Mouse (Mus musculus): ENCODE measurements around the gene Timm17a. TPM values are rescaled to one million over a fixed set of nuclear protein-coding genes. Genes with fewer than 3 reads are reported as not detected.

Timm17a gene
- polyA plus RNA-seq (2012; ENCODE audit: low replicate concordance): 1.3 and 2.8 TPM in 2 replicates

GRCm38 (mm10) chr1:135313284-135314031, at the start of gene Timm17a:
Timm17a (minus strand) TSS chr1:135313778.

GRCm38 (mm10) chr1:135324571-135324970, 11.0 kb upstream of the Timm17a start, which contains the start of gene Lmod1:
Lmod1 (plus strand) TSS chr1:135324807.

GRCm38 (mm10) chr1:135283826-135284291, 29.7 kb downstream of the Timm17a start, which contains the start of gene Rnpep:
Rnpep (minus strand) TSS chr1:135284084.

GRCm38 (mm10) chr1:135258380-135259127, 55.0 kb downstream of the Timm17a start, which contains the start of gene Elf3:
Elf3 (minus strand) TSS chr1:135258568.

Other genes starting within 250 kb of the Timm17a start
- gene Lgr6, start 208.5 kb downstream of the Timm17a start, polyA plus RNA-seq (2012; ENCODE audit: low replicate concordance): 0.07 TPM in 1 of 2 replicates, not detected in the other
- 143 and 281 TPM in 2 replicates for gene Ptpn7, start 181.1 kb downstream of the Timm17a start, polyA plus RNA-seq (2012; ENCODE audit: low replicate concordance)
- 57.0 and 66.5 TPM in 2 replicates for gene Arl8a, start 167.0 kb downstream of the Timm17a start, polyA plus RNA-seq (2012; ENCODE audit: low replicate concordance)
- not detected in 2 replicates for gene Gpr37l1, start 146.1 kb downstream of the Timm17a start, polyA plus RNA-seq (2012; ENCODE audit: low replicate concordance)
- not detected in 2 replicates for gene Elf3, start 55.2 kb downstream of the Timm17a start, polyA plus RNA-seq (2012; ENCODE audit: low replicate concordance)
- gene Rnpep, start 29.7 kb downstream of the Timm17a start, polyA plus RNA-seq (2012; ENCODE audit: low replicate concordance): 33.8 and 37.6 TPM in 2 replicates
- gene Lmod1, start 11.0 kb upstream of the Timm17a start, polyA plus RNA-seq (2012; ENCODE audit: low replicate concordance): not detected in 2 replicates
- 0.55 and 1.2 TPM in 2 replicates for gene Shisa4, start 61.5 kb upstream of the Timm17a start, polyA plus RNA-seq (2012; ENCODE audit: low replicate concordance)
- 4.3 and 11.6 TPM in 2 replicates for gene Ipo9, start 116.7 kb upstream of the Timm17a start, polyA plus RNA-seq (2012; ENCODE audit: low replicate concordance)